Mouse (Mus musculus): ENCODE data around the gene Glyctk. TPM values are rescaled to one million over a fixed set of nuclear protein-coding genes. Genes with fewer than 3 reads are reported as not detected.
"Not testable (repeated sequence)": the region's sequence is repeated elsewhere in the genome, so short reads cannot be mapped to it uniquely, and the experiment has no call there.

The Glyctk gene
- polyA plus RNA-seq, 1 experiment: 1.1 TPM

GRCm38 (mm10) chr9:106177799-106178198 lies 19.9 kb upstream of the Glyctk start:
- no peak overlapping the region for H3K4me3 ChIP-seq (replicated peaks)
- TF ChIP-seq GATA1 (IDR thresholded peaks at IDR 0.05; ENCODE audit: borderline replicate concordance, low read length) (no peak), FLI1 (IDR thresholded peaks at IDR 0.05; ENCODE audit: low read length) (no peak)
- H3K27me3 ChIP-seq (replicated peaks): no peaks in the 10 kb centered on the region
- peaks cover 41% of the 10 kb centered on the region for H3K4me1 ChIP-seq
- H3K9me3 ChIP-seq: no peaks in the 10 kb centered on the region
- H3K36me3 ChIP-seq (replicated peaks; ENCODE audit: low read length): peaks cover 72% of the 10 kb centered on the region

GRCm38 (mm10) chr9:106176769-106177168 lies 18.8 kb upstream of the Glyctk start:
- H3K36me3 ChIP-seq (replicated peaks; ENCODE audit: low read length): peaks cover 61% of the 10 kb centered on the region
- H3K4me1 ChIP-seq: peaks cover 45% of the 10 kb centered on the region
- TF ChIP-seq GATA1 (IDR thresholded peaks at IDR 0.05; ENCODE audit: borderline replicate concordance, low read length): no peak
- no peak for TF ChIP-seq FLI1 (IDR thresholded peaks at IDR 0.05; ENCODE audit: low read length)

GRCm38 (mm10) chr9:106175552-106176200 lies 17.7 kb upstream of the Glyctk start:
- peaks cover 50% of the 10 kb centered on the region for H3K36me3 ChIP-seq (replicated peaks; ENCODE audit: low read length)
- H3K4me3 ChIP-seq (replicated peaks): no peak overlapping the region
- peaks cover 45% of the 10 kb centered on the region for H3K4me1 ChIP-seq
- H3K9me3 ChIP-seq: no peaks in the 10 kb centered on the region
- TF ChIP-seq GATA1 (IDR thresholded peaks at IDR 0.05; ENCODE audit: borderline replicate concordance, low read length) (no peak), FLI1 (IDR thresholded peaks at IDR 0.05; ENCODE audit: low read length) (no peak)
- no peaks in the 10 kb centered on the region for H3K27me3 ChIP-seq (replicated peaks)

More at GRCm38 (mm10) chr9:106176769-106177168, 18.8 kb upstream of the Glyctk start:
- Histone ChIP-seq H3K9me3 (no peaks in the 10 kb centered on the region), H3K4me3 (replicated peaks) (no peak overlapping the region), H3K27me3 (replicated peaks) (no peaks in the 10 kb centered on the region)

- TF ChIP-seq GATA1 (IDR thresholded peaks at IDR 0.05; ENCODE audit: borderline replicate concordance, low read length): no peak
- no peak for TF ChIP-seq FLI1 (IDR thresholded peaks at IDR 0.05; ENCODE audit: low read length)
- Histone ChIP-seq H3K9me3 (no peaks in the 10 kb centered on the region), H3K4me1 (peaks cover 50% of the 10 kb centered on the region), H3K4me3 (replicated peaks) (no peak overlapping the region), H3K27me3 (replicated peaks) (no peaks in the 10 kb centered on the region), H3K36me3 (replicated peaks; ENCODE audit: low read length) (peaks cover 27% of the 10 kb centered on the region)
These were observed 15.4 kb upstream of the Glyctk start for GRCm38 (mm10) chr9:106173363-106173762.

- peaks cover 50% of the 10 kb centered on the region for H3K4me1 ChIP-seq
- H3K4me3 ChIP-seq (replicated peaks): peak overlapping the region; percentile 100
- no peaks in the 10 kb centered on the region for H3K9me3 ChIP-seq
- H3K27me3 ChIP-seq (replicated peaks): no peaks in the 10 kb centered on the region
- TF ChIP-seq GATA1 (IDR thresholded peaks at IDR 0.05; ENCODE audit: borderline replicate concordance, low read length) (no peak), FLI1 (IDR thresholded peaks at IDR 0.05; ENCODE audit: low read length) (no peak)
- peaks cover 19% of the 10 kb centered on the region for H3K36me3 ChIP-seq (replicated peaks; ENCODE audit: low read length)
These were observed 14.6 kb upstream of the Glyctk start for GRCm38 (mm10) chr9:106172527-106172926.

GRCm38 (mm10) chr9:106171346-106172158 lies 13.6 kb upstream of the Glyctk start:
- TF ChIP-seq GATA1 (IDR thresholded peaks at IDR 0.05; ENCODE audit: borderline replicate concordance, low read length) (no peak), FLI1 (IDR thresholded peaks at IDR 0.05; ENCODE audit: low read length) (no peak)
- H3K9me3 ChIP-seq: no peaks in the 10 kb centered on the region

GRCm38 (mm10) chr9:106170556-106171345 lies 12.8 kb upstream of the Glyctk start, which contains the start of gene Wdr82:
Wdr82 (plus strand) TSS chr9:106170928.
- Histone ChIP-seq H3K27me3 (replicated peaks) (no peaks in the 10 kb centered on the region), H3K4me1 (peaks cover 42% of the 10 kb centered on the region), H3K36me3 (replicated peaks; ENCODE audit: low read length) (peaks cover 1% of the 10 kb centered on the region), H3K9me3 (no peaks in the 10 kb centered on the region), H3K4me3 (replicated peaks) (peak within 1 kb of the TSS; percentile 100)
- TF ChIP-seq FLI1 (IDR thresholded peaks at IDR 0.05; ENCODE audit: low read length) (no peak), GATA1 (IDR thresholded peaks at IDR 0.05; ENCODE audit: borderline replicate concordance, low read length) (no peak)

More at GRCm38 (mm10) chr9:106171346-106172158, 13.6 kb upstream of the Glyctk start:
- H3K4me3 ChIP-seq (replicated peaks): peak overlapping the region; percentile 100
- peaks cover 9% of the 10 kb centered on the region for H3K36me3 ChIP-seq (replicated peaks; ENCODE audit: low read length)
- H3K4me1 ChIP-seq: peaks cover 49% of the 10 kb centered on the region
- no peaks in the 10 kb centered on the region for H3K27me3 ChIP-seq (replicated peaks)

- no peaks in the 10 kb centered on the region for H3K9me3 ChIP-seq
- H3K4me1 ChIP-seq: peaks cover 33% of the 10 kb centered on the region
- H3K27me3 ChIP-seq (replicated peaks): no peaks in the 10 kb centered on the region
- H3K4me3 ChIP-seq (replicated peaks): no peak overlapping the region
- no peaks in the 10 kb centered on the region for H3K36me3 ChIP-seq (replicated peaks; ENCODE audit: low read length)
- TF ChIP-seq FLI1 (IDR thresholded peaks at IDR 0.05; ENCODE audit: low read length) (no peak), GATA1 (IDR thresholded peaks at IDR 0.05; ENCODE audit: borderline replicate concordance, low read length) (no peak)
These were observed 12.0 kb upstream of the Glyctk start for GRCm38 (mm10) chr9:106169917-106170316.

GRCm38 (mm10) chr9:106169006-106169405 lies 11.1 kb upstream of the Glyctk start:
- not testable (repeated sequence) for H3K9me3 ChIP-seq; H3K36me3 ChIP-seq (replicated peaks; ENCODE audit: low read length); H3K4me3 ChIP-seq (replicated peaks); H3K27me3 ChIP-seq (replicated peaks)
- H3K4me1 ChIP-seq: peaks cover 24% of the 10 kb centered on the region
